Mouse (Mus musculus): Measurements from ENCODE around the gene Pard3. TPM values are rescaled to one million over a fixed set of nuclear protein-coding genes. Genes with fewer than 3 reads are reported as not detected.

Pard3 gene
- total RNA-seq, 2 experiments from 2014 or later = not detected

DNA sequence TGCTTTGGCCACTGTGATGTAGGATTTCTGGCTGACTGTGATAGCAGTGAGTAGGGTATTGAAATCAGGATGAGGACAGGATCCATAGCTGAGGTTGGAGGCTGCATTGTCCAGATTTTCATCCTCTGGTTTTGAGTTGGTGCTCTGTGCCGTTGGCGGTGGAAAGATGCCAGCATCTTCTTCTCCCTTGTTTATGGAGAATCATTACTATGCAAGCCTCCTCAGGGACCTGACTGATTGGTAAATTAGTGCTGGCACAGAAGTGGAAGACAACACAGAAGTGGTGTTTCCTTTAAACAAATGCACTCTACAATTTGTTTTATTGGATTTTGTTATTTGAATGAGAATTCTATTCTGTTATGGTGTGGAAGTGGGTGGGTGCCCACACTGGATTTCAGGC lies 18.8 kb downstream of the Pard3 start:
- no peak for ATAC-seq (replicated peaks; ENCODE audit: poor library complexity)

DNA sequence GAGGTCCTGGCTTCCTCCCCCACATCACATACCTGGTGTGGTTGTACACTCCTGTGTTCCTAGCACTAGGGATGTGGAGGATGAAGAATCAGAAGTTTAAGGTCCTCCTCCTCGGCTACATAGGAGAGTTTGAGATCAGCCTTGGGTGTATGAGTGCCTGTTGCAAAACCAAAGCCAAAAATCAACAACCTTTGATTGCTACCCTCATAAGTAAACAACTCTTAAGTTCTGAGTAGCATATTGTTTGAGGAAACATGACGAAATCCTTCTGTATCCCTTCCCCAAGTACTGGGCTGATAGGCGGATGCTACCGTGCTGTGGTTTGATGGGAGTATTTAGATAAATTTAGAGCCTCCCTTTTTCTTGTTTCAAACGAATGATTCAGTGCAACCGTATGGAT lies 20.9 kb downstream of the Pard3 start:
- ATAC-seq (replicated peaks; ENCODE audit: poor library complexity) = no peak

DNA sequence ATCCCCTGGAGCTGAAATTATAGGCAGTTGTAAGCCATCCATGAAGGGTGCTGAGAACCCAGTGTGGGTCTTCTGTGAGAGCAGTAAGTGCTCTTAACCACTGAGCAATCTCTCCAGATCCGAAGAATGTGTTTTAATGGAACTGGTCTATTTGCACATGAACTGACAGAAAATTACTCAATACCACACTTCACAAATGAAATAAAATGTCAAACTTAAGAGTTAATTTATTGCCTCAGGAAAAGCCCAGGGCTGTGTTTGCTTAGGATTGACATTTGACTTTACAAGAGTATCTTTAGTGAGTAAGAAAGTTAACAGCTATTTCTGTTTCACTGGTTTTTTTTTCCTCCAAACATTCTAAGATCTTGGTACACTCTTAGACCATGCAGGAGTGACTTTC lies 23.7 kb downstream of the Pard3 start:
- no peak for ATAC-seq (replicated peaks; ENCODE audit: poor library complexity)

DNA sequence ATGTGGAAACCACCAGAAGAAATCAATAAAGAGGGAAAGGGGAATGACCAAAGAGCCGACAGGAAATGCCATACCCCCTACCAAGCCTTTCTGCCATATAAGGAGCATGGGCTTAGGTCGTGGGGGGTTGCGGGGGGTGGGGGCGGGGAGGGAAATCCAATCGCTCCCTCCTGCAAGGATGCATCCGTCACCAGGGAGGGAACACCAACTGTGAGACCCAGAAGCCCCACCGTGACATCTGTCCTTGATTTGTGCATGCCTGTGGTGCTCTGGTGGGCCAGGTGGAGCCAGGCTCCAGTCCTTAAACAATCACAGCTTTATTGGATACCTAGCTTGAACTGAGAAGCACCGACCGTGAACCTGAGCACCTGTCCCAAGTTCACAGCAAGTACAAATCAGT lies 24.7 kb downstream of the Pard3 start:
- no peak for ATAC-seq (replicated peaks; ENCODE audit: poor library complexity)

DNA sequence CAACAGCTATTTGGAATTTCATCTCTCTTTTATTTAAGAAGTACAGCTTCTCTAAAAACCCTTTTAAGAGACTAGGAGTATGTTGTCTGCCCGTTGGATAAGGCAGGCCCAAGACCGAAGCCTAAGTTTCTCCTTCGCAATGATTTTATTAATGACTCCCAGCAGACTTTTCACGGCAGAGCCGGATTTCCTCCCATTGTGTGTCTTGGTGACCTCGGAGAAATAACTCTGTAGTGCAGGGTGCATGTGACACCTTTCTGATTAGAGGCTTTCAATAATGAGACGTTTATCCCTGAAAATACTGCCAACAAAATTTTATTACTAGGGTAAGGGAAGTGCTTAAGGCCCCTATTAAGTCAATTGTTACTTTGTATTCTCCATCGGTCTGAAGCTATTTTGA lies 25.3 kb downstream of the Pard3 start:
- ATAC-seq (replicated peaks; ENCODE audit: poor library complexity) = no peak

DNA sequence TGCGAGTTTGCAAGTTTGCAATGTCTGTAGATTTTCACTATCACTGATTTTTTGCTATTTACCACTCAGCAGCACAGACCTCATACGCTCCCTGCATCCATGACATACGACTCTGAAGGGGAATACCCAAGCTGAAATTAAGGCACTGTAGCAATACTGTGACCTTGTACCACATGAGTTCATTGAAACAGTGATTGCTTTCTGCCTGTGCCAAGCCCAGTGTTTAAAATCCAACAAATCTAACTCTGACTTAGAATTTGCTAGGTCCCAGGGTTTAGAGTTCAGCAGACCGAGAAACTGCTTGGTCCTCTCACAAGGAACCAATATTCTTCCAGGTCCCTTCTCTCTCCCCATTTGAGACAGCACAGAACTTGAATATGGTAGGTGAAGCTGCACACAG lies 26.7 kb downstream of the Pard3 start:
- ATAC-seq (replicated peaks; ENCODE audit: poor library complexity) = no peak

DNA sequence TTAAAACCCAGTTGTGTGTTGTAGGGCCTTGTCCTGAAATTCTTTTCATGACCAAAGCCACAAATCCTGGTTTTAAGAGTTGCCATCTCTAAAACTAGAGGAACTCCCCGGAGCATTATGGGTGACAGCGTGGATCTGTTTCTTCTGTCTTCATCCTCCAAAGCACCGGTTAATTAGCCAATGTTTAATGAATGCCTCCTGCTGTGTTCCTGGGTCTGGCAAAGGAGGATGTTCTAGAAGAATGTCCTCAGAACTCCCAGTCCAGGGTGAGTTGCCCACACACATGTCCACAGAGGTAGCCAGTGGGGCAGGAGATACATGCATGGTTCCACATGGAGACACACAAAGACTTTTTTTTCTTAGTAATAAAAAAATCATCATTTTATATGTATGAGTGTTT lies 28.2 kb downstream of the Pard3 start:
- ATAC-seq (replicated peaks; ENCODE audit: poor library complexity) = no peak

DNA sequence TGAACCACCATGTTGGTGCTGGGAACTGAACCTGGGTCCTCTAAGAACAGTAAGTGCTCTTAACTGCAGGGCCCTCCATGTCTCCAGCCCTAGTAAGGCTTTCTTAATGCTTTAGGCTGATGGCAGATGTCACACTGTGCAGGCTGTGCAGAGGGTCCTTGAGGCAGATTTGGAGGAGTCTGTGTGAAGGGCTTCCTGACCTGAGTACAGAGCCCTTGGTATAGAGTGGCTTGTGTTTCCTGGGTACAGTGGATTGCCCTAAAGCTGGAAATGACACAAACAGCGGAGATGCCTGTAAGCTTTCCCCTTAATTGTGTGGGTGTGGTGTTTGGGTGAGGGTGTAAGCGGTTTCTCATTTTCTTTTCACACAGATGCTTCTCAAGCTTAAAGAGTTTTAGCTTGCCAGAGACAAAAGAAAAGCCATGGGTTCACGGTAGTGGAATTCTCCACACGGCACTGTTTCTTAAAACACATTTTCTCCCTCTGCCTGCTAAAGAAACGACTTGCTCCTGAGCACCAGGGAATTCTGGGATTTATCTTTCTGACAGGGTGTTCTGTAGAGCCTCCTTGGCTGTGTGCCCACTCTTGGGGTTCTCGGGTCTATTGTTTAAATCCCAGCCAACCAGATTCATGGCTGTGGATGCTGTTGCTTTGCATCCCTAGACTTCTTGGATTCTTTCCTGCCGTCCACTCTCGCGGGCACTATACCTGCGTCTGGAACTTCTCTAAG lies 28.9 kb downstream of the Pard3 start:
- no peak for ATAC-seq (replicated peaks; ENCODE audit: poor library complexity)

DNA sequence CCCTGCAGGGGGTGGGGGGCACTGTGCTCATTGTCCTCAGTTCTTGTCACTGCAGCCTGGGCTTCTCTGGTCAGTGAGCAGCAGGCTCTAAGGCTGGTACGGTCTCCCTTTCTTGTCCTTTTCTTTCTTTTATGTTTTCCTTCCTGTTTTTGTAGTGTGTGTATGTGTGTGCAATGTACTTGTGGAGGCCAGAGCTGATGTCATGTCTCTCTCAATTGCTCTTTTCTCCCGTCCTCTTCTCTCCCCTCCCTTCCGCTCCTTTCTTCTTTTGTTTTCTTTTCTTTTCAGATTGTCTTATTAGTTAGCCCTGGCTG lies 29.4 kb downstream of the Pard3 start:
- no peak for ATAC-seq (replicated peaks; ENCODE audit: poor library complexity)

DNA sequence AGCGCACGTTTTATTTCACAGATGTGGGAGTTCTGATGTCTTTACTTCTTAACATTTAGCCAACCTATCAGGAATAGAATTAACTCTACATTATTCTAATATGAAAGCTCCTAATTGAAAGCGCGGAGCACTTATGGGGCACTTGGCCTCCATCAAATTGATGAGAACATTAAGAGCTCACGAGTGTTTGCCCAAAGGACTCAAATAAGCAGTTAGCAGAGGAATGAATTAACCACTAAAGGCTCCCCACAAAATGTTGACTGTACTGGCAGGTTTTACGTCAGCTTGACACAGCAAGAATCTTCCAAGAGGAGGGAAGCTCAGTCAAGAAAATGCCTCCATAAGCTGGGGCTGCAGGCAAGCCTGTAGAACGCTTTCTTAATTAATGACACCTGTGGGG lies 32.1 kb downstream of the Pard3 start:
- ATAC-seq (replicated peaks; ENCODE audit: poor library complexity) = no peak

DNA sequence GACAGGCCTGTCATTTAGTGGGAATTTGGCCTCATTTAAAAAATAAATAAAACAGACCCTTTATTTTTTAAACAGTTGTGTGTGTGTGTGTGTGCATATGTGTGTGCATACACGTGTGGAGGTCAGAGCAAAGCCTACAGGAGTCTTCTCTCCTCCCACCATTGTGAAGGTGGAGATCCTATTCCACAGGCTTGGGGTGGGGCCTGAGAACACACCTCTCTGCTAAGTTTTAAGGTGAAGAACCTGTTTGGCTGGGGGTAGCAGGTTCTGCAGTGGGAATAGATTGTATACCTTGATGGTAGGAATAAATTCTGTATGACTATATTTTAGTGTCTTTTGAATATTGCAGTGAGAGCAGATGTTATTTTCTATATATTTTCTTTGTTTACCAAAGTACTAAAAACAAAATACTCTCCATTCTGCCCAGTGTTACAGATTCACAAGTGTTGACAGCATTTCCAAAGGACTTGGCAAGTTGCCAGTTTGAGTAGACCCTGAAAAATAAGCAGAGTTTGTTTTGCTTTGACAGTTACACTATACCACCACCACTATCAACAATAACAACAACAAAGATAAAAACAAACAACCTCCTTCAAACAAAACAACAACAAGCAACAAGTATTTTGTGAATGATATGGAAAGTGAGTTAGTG lies 35.9 kb downstream of the Pard3 start:
- no peak for ATAC-seq (replicated peaks; ENCODE audit: poor library complexity)

DNA sequence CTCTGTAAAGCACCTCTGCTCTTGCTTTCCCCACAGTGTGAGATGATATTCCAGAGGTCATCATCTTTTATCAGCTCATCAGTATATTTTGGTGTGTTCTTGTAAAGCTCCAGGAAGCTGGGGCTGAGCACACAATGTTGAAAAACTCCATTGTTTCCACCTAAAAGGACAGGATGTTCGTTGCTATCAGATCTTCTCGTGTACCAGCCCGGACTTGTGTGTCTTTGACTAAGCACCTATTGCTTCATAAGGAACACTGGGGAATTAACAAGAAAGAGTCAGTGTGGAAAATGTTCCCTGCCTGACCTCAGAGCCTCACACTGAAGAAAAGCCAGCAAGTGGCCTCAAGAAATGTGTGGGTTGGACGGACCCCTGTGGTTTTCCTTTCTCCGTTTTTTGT lies 39.6 kb downstream of the Pard3 start:
- ATAC-seq (replicated peaks; ENCODE audit: poor library complexity) = no peak

DNA sequence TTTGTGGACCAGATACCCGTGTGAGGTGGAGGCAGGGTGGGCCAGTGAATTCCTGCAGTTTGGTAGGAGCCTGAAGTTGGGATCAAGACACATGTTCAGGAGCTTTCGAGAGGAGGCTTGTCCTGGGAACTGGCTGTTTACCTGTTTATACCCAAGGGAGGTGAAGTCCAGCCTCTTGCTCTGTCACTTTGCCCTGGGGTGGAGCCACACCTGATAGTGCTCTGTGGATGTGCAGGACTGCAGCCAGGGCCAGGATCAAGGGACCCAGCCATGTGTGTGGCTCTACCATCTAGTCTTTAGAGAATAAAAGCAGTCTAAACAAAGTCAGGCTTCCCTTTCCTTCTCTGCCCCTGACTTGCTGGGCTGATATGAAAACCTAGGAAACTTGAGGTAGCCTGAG lies 40.9 kb downstream of the Pard3 start:
- no peak for ATAC-seq (replicated peaks; ENCODE audit: poor library complexity)

DNA sequence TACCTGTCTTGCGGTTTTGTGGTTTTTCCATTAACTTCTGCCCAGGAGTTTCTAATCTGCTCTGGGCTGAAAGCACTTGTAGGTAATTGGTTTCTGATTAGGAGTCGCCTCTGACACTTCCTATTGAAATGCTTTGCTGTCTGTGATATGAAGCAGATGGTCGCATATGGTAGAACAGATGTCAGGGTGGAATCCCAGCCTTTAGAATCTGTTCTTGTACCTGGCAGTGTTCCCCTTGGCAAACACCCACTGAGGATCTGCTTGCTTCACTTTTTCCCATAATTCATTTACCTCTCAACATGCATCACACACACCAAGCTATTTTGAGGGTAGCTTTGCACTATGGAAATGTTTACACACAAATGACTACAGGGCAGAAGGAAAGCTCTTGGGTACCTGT lies 44.2 kb downstream of the Pard3 start:
- ATAC-seq (replicated peaks; ENCODE audit: poor library complexity) = no peak

DNA sequence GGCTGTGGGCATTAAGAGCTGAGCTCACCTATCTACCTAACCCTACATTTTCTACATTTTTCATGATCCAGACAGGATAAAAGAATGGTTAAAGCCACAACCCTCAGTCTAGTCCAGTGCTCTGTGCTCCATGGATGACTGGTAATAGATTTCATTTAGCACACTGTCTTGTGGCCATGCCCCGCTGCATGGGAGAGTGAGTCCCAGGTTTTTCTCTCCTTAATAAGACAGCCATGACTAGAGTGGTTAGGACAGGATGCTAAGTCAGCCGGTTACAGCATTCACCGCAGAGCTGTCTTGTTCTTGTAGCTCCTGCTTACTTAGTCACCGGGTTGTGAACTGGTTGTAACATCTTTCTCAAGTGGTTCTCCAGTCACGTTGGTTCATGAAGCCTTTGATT lies 49.5 kb downstream of the Pard3 start:
- ATAC-seq (replicated peaks; ENCODE audit: poor library complexity) = no peak

DNA sequence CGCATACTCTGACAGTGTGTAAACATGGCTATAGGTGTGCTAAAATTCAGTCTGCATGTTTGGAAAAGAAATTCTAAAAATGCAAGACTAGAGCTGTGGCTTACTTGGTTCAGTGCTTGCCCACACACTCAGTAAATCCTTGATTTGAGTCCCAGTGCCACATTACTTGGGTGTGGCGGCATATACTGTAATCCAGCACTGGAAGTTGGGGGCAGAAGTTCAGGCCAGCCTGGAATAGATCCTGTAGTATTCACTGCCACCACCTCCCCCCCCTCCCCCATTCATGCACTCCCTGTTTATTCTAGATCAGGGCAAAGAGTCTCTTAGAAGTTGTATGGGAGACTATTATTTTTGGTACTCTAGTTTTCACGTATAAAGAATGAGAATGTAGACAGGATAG lies 52.1 kb downstream of the Pard3 start:
- no peak for ATAC-seq (replicated peaks; ENCODE audit: poor library complexity)

DNA sequence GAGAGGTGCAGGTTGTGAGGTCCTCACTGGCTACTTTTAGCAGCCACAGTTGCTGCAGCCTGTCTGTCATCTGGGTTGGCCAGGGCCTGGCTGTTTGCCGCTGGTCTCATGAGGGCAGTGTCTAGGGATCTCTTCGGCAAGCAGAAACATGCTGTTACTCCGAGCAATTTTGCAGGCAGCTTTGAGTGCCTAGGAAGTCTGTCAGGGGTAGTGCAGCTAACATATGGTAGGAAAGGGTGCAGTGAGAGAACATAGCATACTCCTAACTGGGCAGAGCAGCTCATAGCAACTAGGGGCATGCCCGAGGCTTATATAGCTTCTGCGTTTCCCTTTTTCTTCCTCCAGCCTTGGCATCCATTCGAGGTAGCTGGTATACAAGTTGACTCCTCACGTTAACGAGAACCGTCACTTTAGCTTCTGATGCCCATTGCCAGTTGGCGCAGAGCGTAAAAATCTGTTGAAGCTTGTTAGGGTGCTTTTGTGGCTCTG lies 54.7 kb downstream of the Pard3 start:
- ATAC-seq (replicated peaks; ENCODE audit: poor library complexity) = no peak

DNA sequence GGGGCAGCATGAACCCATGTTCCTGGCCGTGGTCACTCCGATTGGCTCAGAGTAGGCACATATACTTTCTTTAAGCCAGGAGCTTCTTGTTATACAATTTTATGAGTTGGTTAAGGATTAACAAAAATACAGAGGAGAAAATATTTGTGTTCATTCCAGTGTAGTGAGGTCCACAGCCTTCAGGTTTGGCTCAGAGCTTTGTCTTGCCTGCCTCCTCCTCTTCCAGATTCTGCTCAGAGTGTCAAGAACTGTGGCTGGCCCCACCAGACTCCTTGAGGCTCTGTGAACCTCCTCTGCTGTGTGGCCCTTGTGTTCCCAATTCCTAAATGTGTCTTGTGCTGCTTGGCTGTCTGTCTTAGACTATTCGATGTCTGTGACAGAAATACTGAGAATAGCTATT lies 59.7 kb downstream of the Pard3 start:
- no peak for ATAC-seq (replicated peaks; ENCODE audit: poor library complexity)

DNA sequence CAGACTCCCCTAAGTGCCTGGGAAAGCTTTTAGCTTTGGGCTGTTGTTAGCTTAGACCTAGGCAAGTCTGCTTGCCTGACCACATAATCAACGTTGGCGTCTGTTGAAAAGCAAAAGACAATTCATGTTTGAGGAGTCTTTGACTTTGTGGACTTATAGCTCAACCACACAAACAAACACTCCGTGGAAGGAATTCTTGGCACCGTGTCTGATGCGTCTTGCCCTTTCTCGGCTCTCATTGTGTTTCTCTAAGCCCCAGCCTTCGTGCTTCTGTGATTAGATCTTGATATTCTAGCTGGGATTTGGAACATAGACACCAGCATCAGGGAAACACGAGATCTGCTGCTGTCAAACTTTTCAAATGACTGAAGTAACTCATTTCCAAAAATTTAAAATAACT lies 61.1 kb downstream of the Pard3 start:
- ATAC-seq (replicated peaks; ENCODE audit: poor library complexity) = no peak

DNA sequence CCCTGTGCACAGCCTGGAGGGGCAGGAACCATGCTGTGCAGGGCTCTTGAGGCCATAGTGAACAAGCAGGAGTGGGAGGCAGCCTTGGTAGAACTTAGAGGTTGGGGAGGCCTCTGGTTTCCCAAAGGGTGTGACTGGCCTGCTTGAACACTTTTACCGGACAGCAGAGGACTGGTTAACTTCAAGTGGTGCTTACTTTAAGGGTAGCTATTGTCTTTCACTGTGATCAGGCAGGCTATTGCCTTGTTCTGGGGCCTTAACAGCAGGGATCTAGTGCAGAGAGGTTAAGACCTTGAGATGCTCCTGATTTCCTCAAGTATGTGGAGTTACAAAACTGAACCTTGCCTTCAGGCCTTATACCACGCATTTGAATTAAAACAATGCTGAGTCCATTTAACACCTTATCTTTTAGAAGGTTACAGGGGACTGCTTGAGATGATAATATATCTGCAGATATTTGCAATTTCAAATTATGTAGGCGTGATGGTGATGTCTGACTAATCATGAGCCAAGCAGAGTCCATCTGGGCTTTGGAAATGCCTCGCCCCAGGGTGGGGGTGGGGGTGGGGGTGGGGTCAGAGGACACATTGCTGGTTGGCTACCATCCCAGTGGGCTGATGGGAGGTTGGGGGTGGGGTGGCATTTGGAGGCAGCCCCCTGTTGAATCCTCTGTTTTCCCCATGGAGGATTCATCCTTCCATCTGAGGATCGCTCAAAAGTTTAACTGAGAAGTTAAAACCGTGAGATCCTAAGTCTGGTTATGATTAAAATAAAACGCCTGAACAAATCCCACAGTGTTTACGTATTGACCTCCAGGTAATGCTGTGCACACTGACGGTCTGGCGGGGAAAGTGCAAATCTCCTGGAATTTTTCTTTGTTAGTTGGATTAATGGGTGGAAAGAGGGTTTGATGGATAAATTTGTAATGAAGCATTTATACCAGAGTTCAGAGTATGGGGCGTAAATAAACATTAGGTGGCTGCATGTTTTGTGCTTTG lies 62.3 kb downstream of the Pard3 start:
- ATAC-seq (replicated peaks; ENCODE audit: poor library complexity) = no peak

DNA sequence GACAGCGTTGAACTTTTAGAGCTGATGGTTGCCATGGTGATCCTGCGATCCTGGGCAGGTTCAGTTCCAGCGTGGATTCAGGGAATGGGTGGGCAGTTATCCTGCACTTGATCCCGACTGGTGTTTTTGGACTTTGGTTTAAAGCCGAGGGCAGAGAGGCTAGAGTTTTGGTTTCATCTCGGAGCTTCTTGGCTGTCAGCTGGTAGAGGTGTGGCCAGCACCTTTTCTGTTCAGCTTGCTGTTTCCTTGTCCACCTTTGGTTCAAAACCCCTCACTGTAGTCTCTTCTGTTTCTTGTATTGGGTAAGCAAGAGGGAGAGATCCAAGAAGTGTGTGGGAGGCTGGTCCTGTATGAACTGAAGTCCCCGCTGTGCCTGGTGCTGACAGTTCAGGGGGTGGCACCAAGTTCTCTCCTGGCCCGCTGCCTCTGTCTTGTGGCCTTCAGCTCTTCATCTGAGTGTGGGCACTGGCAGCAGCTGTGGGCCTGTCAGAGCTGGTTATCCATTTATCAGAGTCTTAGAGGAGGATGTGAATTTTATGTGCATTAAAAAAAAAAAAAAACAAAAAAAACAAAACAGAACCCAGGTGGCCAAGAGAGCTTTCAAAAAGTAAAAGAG lies 65.2 kb downstream of the Pard3 start:
- ATAC-seq (replicated peaks; ENCODE audit: poor library complexity) = no peak

Data from megakaryocyte progenitor cell, adult 5-6 weeks (primary cell).